Mouse (Mus musculus) B cell, adult 67 days (primary cell): Measurements from ENCODE around the gene Noa1. TPM values are rescaled to one million over a fixed set of nuclear protein-coding genes. Genes with fewer than 3 reads are reported as not detected.

Source experiments
- total RNA-seq, 2 experiments: library from RNA; stranded (reverse); gene quantifications; 4 replicates each; pipeline ENCODE4 v1.2.4; 2023

Gene Noa1
- total RNA-seq, result 10 to 100 TPM; 24.0 to 37.5 TPM

GRCm38 (mm10) chr5:77309924-77310772 lies at the start of gene Noa1, which contains the start of gene Polr2b:
Gene Noa1 (minus strand): TSS chr5:77310084.
Gene Polr2b (plus strand): TSS chr5:77310147.

GRCm38 (mm10) chr5:77265081-77265670 lies 44.7 kb downstream of the Noa1 start, which contains the start of gene Rest:
Gene Rest (plus strand): TSS chr5:77265491.

Other genes starting within 250 kb of the Noa1 start
- gene Hopx, start 195.0 kb downstream of the Noa1 start, total RNA-seq, result 10 to 100 TPM; 19.7 to 22.7 TPM
- not detected for gene Spink2, start 98.6 kb downstream of the Noa1 start, total RNA-seq
- gene Rest, start 44.6 kb downstream of the Noa1 start, total RNA-seq, result 10 to 100 TPM; 61.3 to 72.9 TPM
- 10 to 100 TPM; 68.6 to 75.1 TPM for gene Polr2b, start 63 bp upstream of the Noa1 start, total RNA-seq
- under 1 TPM in 1 of 2 experiments, not detected in 1; 0.49 TPM for gene Igfbp7, start 98.0 kb upstream of the Noa1 start, total RNA-seq